Mouse (Mus musculus): ENCODE measurements at regions not wholly inside any gene's neighbourhood (a gene's known extent, or its start where the extent isn't known, plus 50 kb on each side); places are given as distances from the start of the nearest gene placed in this dataset.

DNA sequence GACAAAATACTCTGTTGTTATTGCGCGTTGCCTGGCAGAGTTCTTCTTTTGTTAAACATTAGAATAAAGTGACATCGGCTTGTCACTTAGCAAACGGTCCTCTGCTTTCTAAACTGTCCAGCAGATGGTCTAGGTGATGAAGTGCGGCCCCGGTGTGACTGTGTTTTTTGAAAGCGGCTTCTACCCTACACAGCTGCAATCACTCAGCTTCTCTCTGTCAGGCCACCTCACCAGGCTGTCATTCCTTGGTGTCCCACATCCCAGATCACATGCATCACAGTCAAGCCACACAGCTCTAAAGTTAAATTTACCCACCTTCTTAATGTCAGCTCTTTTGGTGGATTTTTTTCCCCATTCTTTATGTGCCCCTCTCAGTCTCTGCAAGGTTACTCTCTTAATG, 282.0 kb upstream of the Kif2a start:
- DNase-seq (ENCODE audit: low read depth): no peak

DNA sequence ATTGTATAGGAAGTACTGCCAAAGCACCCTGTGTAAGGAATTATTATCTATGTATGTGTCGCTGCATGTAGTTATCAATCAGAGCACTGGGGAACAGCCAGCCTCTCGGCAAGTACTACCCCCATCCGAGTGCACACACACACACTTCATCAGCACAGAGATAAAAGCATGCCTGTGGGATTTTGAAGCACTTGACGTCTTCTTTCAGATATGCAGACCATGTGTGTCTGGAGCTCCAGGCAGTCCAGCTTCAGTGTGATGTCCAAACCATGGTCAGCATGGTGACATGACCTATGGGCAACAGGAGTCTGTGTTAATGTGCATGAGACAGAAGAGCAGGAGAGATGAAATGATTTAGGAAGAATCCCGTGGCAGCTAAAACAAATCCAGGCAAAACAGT, 281.4 kb upstream of the Kif2a start:
- no peak for DNase-seq (ENCODE audit: low read depth)

DNA sequence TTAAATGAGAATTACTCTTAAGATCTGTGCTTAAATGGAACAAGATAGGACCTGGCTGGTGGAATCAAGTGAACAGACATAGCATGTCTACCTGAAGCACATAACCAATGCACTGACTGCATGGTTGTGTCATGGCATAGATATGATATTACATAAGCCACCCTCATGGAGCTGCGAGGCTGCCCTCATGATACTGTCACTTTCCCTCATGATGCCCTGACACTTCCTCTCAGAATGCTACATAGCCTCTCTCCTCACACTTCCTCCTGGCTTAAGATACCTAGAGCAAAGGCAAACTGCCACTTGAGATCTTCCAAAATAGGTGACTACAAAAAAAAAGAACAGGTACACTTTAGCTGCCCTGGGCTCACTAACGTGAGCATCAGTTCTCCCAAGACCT, 278.9 kb upstream of the Kif2a start:
- DNase-seq (ENCODE audit: low read depth): no peak

DNA sequence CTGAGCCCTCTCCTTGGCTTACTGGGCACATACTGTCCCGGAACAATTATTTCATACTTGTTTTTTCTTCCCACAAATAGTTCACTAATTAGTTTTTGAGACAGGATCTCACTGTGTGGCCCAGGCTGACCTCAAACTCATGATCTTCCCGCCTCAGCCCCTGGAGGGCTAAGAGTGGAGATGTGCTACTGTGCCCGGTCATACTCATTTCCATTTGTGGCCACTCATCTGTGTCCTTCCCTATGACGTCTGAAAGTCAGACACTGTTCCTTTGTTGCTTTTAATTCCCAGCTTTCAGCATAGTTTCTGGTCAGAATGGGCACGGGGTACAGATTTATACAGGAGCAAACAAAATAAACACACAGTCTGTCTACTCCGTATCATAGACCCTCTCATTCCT, 242.7 kb upstream of the Kif2a start:
- no peak for DNase-seq (ENCODE audit: low read depth)

DNA sequence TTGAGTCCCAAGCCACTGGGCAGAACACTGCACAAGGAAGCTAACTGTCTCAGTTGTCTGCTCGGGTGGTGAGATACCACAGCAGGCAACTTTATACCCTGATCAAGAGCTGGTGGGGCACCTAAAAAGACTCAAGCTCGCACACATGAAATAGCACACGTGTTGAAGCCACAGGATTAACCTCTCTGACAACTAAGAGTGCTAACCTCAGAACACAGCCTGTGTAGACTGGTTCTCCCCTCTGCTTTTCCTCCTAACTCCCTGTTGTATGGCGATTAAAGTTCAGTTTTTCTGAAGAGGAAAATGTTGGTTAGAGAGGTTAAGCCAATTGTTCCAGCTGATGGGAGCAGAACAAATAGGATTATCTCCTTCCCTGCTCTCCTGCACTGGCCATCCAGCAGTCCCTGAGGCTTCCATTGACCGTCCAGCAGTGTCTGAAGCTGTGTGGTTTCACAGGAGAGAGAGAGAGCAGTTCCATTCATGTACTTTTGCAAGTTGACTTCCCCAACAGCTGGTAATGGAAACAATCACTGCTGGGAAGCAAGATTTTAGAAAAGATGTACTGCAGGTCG, 239.6 kb upstream of the Kif2a start:
- no peak for DNase-seq (ENCODE audit: low read depth)

DNA sequence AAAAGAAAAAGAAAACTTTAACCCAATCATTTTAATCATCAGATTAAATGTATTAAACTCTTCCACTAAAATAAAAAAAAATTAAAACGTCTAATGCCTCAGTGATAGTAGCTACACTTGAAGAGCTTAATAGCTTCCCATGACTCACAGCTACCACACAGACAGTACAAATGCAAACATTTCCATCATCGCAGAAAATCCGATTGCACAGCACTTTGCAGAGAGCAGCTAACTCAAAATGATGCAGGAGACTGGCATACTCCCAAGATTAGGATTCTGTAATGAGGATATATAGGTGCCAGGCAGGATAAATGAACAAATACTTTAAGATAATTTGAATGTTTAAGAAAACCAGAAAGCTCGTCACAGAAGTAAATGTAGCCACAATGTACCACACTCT, 238.3 kb upstream of the Kif2a start:
- no peak for DNase-seq (ENCODE audit: low read depth)

DNA sequence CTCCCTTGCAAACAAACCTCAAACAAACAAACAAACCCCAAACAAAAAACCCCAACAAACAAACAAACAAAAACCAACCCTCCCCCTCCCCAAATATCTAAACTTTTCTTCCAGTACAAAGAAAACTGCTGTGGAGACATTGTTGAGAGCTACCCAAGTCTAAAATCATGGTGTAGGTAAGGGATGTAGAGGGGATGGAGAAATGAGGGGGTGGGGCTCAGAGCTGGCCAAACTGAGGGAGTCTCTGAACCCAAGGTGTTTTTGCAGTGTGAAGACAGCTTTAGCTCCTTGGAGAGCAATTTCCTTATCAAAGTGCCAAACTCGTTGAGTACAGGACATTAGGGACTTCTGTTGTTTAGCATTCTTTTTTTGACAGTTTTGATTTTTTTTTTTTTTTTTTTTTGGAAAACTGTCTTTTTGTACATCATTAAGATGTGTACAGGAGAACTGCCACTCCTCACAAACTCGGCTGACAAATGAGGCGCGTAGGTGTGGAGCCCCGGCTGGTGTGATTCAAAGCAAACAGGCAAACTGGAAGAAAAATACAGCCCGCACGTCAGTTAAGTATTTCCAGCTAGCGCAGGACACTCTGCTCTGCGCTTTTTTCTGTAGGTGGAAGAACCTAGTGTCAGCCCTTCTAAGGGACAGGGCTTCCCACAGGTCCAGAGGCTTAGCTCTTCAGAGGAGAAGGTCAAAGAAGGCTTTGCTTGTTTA, 226.0 kb upstream of the Kif2a start:
- no peak for DNase-seq (ENCODE audit: low read depth)

DNA sequence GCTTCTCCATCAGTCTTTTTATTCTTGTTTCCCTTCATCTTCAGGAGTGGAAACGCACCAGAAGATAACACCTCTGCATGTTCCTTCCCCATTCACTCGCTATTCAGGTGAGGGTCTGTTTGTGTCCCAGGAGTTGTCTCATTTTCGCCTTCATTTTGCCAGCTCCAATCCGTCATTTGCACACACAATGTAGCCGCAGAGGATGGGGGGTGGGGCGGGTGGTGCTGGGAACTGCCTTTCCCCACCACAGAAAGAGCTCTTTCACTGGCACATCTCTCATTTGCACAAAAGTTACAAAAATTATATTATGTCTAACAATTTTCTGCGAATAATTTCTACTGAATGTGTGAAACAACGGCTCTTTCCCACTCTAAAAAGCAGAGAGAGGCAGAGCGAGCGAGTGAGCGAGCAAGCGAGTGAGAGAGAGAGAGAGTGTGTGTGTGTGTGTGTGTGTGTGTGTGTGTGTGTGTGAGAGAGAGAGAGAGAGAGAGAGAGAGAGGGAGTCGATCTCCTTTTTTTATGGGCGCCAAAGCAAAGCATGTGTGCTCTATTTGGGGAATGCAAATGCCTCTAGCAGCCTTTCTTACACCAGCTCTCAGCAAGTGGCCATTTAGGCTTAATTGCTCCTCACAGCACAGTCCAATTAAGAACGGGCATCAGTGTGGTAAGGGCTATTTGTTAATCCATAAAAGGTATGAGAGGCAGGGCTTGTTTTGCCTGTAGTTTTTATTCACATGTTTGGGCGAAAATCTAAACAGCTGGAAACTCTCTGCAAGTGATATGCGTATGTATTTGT, 225.2 kb upstream of the Kif2a start:
- no peak for DNase-seq (ENCODE audit: low read depth)

DNA sequence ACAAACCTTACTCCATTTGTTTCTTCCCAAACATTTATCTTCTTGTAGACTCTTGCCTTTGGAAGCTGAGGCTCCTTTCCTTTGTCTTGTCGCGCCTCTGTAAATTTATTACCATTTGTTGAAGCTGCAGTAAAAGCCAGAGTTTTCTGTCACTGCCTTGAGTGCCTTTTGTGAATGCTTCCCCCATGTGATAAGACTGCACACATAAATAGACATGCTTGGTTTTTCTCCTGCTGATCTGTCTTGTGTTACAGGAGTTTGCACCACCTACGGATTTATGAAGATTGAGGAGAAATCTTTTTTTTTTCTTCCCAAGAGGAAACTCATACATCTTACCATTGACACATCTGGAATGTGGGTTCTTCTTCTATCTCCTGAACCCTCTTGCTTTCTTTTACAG, 222.2 kb upstream of the Kif2a start:
- DNase-seq (ENCODE audit: low read depth): no peak

DNA sequence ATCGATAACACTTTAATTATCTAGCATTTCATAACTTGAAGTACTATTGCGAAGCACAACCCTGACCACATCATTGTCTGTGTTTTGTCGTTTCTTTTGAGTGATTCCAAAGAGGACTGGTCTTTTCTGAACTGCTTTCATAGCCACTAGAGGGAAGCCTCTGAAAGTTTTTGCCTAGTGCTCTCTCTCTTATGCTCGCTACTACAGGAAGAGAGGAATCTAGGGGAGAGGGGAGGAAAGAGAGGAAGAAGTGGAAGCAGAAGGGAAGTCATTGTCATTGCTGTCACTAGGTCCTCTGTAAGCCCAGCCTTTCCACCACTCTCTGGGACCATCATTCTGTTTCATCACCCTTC, 217.1 kb upstream of the Kif2a start:
- peak; percentile 7 for DNase-seq (ENCODE audit: low read depth)

DNA sequence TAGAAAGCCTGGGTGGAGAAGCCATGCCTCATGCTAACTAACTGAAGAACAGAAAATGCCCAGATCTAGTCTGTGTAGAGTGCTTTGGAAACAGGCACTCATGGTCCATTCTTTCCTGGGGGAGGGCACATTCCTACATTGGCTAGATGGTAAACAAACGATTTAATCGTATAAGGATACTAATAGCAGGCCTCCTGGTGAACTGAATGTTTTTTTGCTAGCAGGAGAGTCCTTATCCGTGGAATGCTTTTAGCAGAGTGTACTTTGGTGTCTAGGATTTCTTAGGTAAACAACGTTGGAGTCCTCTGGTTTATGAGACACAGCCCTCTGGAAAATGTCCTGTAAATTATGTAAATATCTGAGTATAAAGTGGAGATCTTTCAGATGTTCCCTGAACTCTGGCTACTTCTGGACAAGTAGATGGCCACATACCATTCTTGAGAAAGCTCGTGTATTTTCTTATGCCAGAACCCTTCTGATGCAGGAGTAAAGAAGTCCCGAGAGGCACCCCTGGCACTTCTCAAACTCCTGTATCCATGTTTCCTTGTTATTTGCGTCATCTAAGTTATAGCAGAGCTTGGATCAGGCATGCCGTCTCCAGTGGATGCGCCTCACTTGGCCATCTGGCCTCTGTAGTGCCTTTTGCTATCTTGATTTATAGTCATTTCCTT, 216.6 kb upstream of the Kif2a start:
- DNase-seq (ENCODE audit: low read depth): no peak

DNA sequence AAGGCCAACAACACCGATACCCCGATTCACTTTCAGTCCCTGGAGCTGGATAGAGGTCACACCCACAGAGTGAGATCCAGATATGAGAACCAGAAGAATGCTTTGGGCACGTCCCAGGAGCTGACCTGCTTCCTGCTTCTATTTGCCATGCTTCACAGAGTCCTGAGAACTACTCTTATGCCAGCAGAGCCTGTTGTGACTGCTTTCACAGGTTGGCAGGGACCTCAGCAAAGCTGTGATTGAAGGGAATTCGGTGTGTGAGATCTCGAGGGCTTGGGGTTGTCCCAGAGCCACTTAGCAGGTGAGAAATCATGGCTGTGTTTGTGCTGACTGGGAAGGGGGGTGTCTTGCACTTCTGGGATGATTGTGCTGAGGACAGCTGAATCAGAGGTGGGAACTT, 197.5 kb upstream of the Kif2a start:
- no peak for DNase-seq (ENCODE audit: low read depth)

DNA sequence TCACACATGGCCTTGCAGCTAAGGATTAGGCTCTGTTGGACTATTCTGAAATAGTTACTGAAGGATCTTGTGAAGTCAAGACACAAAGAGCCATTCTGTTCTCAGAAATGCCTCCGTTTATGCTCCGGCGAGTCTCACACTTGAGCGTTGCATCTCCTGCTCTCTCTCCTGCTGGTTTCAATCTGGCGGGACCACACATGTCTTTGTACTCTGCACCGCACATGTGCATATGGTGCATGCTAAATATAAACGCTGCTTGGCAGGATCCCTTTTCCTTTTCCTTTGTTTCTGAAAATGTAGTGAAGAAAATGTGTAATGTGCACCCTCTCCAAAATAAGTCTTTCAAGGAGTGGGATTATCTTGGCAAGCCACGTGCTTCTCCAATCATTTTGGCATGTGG, 196.4 kb upstream of the Kif2a start:
- DNase-seq (ENCODE audit: low read depth): no peak

DNA sequence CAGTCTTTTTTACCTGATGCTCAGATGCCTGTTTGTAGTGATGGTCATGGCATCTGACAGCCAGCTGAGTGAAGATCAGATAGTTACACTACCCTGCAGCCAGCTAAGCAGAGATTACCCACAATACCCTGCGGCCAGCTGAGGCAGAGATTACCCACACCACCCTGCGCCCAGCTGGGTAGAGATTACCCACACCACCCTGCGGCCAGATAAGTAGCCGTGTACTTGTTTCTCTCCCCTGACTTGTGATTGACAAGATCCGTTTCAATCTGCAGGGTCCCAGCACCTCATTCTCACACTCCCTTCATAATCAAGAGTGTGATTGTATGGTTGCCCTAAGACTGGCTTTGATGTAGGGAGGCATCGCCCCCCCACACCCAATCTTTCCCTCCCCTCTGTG, 195.9 kb upstream of the Kif2a start:
- no peak for DNase-seq (ENCODE audit: low read depth)

DNA sequence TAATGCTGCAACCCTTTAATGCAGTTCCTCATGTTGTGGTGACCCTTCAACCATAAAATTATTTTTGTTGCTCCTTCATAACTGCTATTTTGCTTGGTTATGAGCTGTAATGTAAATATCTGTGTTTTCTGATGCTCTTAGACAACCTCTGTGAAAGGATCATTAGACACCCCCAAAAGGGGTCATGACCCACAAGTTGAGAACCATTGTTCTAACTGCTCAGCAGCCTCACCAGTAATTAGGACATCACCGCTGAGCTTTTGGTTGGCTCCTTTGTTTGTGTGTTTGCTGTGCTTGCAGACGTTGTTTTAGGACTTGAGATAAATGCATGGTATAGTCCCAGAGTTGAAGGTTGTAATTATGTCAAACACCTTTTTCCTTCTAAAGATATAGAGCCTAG, 191.4 kb upstream of the Kif2a start:
- DNase-seq (ENCODE audit: low read depth): no peak

DNA sequence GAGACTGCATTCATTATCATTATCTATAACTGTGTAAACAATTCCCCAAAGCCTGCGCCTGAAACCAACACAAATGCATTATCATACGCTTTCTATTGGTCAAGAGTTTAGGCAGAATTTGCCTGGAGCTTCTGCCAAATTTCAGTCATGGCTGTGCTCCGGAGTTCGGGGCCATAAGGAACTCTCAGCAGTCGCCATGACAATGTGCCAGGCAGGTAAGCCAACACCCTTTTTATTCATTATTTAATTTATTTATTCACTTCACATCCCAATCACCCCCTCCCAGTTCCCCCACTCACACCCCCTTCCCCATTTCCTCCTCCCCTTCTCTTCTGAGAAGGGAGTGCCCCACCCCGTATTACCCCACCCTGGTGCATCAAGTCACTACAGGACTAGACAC, 188.8 kb upstream of the Kif2a start:
- DNase-seq (ENCODE audit: low read depth): no peak

DNA sequence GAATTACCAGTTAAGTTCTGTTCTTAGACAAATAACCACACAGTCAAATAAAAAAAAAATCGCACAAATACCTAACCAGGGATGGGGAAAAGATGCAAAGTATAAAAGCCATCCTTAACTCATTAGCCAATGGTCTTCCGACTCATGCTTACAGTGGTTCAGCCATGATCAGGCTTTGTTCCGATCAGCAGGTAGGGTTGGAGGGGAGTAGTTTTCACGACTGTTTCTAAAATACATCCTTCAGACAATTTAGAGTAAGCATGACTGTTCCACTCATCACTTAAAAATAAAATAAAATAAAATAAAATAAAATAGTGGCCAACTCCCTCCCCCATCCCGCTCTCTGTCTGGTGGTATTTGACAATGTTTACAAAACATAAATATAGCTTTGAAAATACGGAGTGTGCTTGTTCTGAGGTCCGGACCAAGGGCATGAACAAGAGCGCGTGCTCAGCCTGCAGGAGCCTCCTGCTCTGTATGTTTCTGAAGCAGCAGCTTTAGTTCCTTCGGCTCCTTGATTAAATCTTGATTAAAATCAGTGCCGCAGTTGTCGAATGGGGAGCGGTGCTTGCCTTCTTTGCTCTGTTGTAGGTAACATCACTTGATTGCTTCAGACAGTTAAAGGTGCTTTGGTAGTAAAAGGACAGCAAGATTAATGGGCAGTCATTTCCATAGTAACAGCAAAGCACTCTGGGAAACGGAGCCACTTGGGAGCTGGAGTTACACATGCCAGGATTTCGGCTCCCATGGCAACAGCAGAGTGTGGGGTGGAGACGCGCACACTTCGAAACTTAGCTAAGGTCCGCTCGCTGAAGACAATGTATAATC, 185.6 kb upstream of the Kif2a start:
- DNase-seq (ENCODE audit: low read depth): peak; percentile 44

DNA sequence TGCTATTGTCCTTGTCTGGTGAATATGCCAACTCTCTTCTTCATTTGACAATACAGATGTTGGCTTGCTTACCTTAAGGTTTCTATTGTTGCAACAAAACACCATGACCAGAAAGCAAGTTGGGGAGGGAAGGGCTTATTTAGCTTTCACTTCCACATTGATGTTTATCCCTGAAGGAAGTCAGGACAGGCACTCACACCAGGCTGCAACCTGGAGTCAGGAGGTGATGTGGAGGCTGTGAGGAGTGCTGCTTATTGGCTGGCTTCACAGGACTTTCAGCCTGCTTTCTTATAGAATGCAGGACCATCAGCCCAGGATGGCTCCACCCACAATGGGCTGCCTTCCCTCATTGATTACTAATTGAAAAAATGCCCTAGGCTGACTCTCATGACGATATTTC, 177.9 kb upstream of the Kif2a start:
- DNase-seq (ENCODE audit: low read depth): no peak

DNA sequence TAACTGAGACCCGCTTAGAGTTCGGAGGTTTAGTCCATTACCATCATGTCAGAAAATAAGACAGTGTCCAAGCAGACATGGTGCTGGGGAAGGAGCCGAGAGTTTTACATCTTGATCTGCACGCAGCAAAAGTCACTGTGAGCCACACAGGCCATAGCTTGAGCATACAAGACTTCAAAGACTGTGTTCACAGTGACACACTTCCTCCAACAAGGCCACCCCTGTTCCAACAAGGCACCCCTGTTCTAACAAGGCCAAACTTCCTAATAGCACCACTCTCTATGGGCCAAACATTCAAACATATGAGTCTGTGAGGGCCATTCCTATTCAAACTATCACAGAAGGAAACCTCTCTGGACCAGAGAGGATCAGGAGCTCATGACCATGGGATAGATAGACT, 171.5 kb upstream of the Kif2a start:
- DNase-seq (ENCODE audit: low read depth): no peak

DNA sequence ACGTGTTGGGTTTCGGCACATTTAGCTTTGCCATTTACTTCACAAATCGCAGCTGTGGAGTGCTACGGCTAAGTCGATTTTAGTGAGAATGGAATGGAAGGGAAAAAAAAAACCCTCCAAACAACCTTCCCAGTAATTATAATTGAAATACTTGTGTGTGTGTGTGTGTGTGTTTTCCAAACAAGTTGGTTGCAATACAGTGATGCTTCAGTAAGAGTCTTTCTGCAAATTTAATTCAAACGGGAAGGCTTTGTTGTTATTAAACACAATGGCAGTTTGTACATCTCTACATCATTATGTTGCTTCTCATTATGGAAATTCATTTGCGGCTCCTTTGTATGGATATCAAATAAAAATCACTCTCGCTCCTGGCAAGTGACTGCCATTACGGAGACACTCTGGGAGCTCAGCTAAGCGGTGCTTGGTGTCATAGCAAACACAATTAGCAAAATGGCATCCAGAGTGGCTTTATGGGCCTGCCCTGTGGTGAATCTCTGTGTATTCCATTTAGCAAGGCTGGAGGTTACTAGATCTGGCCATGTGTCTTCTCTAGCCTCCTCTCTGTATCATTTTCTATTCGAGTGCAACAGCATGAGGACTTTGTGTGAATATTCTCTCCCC, 165.4 kb upstream of the Kif2a start:
- DNase-seq (ENCODE audit: low read depth): no peak

DNA sequence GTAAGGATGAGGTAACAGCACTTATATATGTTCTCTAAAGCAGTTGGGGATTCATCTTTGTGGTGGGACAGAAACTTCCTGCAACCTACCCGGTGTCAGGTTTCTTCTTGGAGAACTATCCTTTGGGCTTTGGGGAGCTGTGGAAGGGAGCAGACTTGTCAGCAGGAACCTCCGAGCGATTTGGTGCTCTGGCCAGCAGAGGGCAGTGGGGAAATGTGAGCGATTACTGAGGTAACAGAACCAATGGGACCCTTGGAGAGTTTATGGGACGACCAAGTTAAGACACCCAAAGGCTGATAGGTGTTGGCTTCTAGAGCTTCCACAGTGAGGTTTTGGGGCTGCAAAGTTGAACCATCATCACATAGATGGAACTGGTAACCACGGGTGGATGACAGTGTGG, 160.6 kb upstream of the Kif2a start:
- peak; percentile 68 for DNase-seq (ENCODE audit: low read depth)

DNA sequence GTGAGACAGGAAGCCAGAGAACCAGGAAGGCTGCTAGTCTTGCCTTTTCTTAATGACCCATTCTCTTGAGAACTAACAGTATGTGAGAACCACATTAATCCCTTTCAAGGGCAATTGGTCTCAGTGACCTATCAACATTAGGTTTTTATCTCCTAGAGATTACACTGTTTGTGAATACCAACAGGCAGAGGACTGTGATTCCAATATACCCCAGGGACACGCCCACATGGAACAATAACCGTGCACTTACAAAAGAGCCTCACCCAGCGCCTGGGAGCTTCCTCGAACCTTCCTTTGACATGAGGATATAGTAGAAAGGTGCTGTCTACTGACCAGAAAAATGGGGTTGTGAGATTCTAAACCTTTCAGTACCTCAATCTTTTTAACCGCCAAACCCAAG, 157.6 kb upstream of the Kif2a start:
- DNase-seq (ENCODE audit: low read depth): no peak
